Mouse (Mus musculus): ENCODE measurements at regions not wholly inside any gene's neighbourhood (a gene's known extent, or its start where the extent isn't known, plus 50 kb on each side); places are given as distances from the start of the nearest gene placed in this dataset.

DNA sequence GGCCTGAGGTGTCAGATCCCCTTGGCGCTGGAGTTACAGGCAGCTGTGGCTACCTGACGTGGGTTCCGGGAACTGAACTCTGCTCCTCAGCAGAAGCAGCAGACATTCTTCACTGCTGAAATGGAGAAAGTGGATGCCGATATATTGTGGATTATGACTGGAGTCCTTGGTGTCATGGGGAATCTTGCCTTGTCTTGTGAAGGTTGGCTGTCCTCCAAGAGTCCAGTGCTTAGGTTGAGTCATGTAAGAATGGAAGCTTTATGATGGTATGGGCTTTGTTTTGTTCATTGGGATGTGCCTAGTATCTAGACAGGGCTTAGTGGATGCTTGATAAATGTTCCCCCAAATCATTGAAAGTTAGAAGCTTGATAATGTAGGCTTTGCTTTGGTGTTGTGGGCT lies 205.2 kb upstream of the Pgrmc2 start:
- TF ChIP-seq CTCF (IDR thresholded peaks at IDR 0.05; ENCODE audit: low read depth, low read length), result no peak
- TF ChIP-seq POLR2A (IDR thresholded peaks at IDR 0.05; ENCODE audit: extremely low read depth, insufficient read depth, low read length), result no peak
